Mouse (Mus musculus): ENCODE results near the gene Gm10203. TPM values are rescaled to one million over a fixed set of nuclear protein-coding genes. Genes with fewer than 3 reads are reported as not detected.
"Not testable (repeated sequence)": the region's sequence is repeated elsewhere in the genome, so short reads cannot be mapped to it uniquely, and the experiment has no call there.

The Gm10203 gene
- polyA plus RNA-seq, 1 experiment from 2014 or later: not detected

DNA sequence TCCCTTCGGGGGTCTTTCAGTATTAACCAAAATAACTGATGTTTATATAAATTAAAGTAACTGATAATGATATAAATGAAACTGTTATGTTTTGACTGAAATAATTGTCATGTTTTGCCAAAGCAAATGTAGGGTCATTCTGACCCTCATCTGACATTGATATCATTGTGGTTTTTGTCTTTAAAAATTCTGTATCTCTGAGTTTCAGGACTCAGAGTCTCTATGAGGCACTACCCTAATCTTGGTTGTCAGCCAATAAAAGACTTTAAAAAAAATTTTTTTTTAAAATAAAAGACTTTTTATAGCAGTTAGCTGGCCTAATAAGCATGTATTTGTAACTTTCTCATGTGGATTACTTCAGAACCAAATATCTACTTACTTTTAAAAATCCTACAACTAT, 37.7 kb downstream of the Gm10203 start:
- H3K36me3 ChIP-seq: peaks cover 15% of the 10 kb centered on the region

DNA sequence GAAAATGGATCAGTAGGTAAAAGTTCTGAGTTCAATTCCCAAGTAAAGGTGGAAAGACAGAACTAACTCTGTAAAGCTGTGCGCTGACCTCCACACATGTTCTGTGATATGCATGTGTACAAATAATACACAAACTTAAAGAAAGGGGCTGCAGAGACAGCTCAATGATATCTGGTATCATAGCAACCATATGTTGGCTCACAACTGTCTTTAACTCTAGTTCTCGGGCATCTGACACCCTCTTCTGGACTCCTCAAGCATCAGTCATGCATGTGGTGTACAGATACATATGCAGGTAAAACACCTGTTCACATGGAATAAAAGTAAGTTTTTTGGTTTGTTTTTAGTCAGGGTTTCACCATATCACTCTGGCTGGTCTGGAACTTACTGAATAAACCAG, 38.5 kb downstream of the Gm10203 start:
- Histone ChIP-seq H3K4me3 (replicated peaks) (no peak overlapping the region), H3K27me3 (replicated peaks) (no peaks in the 10 kb centered on the region)
- 91% methylated on average over 2 of the region's 2 CpGs for WGBS

More for the DNA sequence above, 37.7 kb downstream of the Gm10203 start:
- 94% methylated on average over 1 of the region's 1 CpGs for WGBS
- Histone ChIP-seq H3K27ac (no peak overlapping the region), H3K4me1 (no peaks in the 10 kb centered on the region), H3K27me3 (replicated peaks) (no peaks in the 10 kb centered on the region), H3K9ac (no peak overlapping the region), H3K9me3 (no peaks in the 10 kb centered on the region; the same call in 1 of the 2 replicates), H3K4me2 (no peak overlapping the region), H3K4me3 (replicated peaks) (no peak overlapping the region)
- no peak for ATAC-seq (ENCODE audit: insufficient read depth, low FRiP score, low read depth)

DNA sequence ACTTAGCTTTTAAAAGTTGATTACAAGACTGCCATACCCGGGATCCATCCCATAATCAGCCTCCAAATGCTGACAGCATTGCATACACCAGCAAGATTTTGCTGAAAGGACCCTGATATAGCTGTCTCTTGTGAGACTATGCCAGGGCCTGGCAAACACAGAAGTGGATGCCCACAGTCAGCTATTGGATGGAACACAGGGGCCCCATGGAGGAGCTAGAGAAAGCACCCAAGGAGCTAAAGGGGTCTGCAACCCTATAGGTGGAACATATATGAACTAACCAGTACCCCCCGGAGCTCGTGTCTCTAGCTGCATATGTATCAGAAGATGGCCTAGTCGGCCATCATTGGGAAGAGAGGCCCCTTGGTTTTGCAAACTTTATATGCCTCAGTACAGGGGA, 40.0 kb downstream of the Gm10203 start:
- not testable (repeated sequence) for H3K27me3 ChIP-seq (replicated peaks); H3K4me2 ChIP-seq; H3K4me3 ChIP-seq (replicated peaks); H3K27ac ChIP-seq; H3K4me1 ChIP-seq; H3K9ac ChIP-seq; H3K9me3 ChIP-seq; ATAC-seq (ENCODE audit: insufficient read depth, low FRiP score, low read depth)
- peaks cover 14% of the 10 kb centered on the region for H3K36me3 ChIP-seq
- 90% methylated on average over 4 of the region's 4 CpGs for WGBS

More for the DNA sequence above, 38.5 kb downstream of the Gm10203 start:
- no peak for ATAC-seq (ENCODE audit: insufficient read depth, low FRiP score, low read depth)
- H3K4me1 ChIP-seq: no peaks in the 10 kb centered on the region
- no peak overlapping the region for H3K9ac ChIP-seq
- no peaks in the 10 kb centered on the region; the same call in 1 of the 2 replicates for H3K9me3 ChIP-seq
- H3K4me2 ChIP-seq: no peak overlapping the region
- peaks cover 14% of the 10 kb centered on the region for H3K36me3 ChIP-seq
- H3K27ac ChIP-seq: no peak overlapping the region

DNA sequence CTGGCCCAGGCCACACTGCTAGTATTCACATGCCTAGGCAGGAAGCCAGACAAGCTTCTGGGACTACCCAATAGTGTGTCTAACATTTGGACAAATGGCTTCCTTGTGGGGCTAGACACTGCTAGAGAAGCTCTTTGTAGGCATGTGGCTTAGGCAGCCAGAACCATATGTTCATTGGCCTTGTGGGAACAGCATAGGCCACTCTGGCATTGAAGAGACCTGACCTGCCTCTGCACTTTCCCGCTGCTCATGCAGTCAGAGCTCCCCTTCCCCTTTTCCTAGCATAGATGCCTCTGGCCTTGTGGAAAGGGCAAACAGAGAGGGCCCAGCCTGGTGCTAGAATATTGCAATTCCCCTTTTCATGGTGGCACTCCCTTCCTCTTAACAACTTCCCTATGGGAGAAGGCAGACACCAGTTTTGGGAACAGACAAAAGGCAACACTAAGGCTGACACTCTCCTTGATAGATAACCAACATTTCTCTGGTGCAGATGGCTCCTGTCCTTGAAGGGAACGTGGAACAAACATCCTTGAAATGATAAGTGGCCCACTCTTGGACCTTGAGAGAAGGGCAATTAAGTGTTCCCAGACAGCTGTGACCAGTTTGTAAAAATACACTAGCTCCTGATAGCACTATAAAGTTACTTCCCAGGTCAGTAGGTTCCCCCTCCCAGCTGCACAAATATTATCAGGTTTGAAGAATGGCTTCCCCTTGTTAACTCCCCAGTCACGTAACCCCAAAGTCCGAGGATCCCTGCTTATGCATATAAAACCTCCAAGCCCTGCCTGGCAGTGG, 44.1 kb downstream of the Gm10203 start:
- Histone ChIP-seq H3K4me1 (no peaks in the 10 kb centered on the region), H3K27ac (no peak overlapping the region), H3K27me3 (replicated peaks) (no peaks in the 10 kb centered on the region), H3K9ac (no peak overlapping the region), H3K4me3 (replicated peaks) (no peak overlapping the region), H3K4me2 (no peak overlapping the region), H3K36me3 (peaks cover 16% of the 10 kb centered on the region), H3K9me3 (no peaks in the 10 kb centered on the region)
- ATAC-seq (ENCODE audit: insufficient read depth, low FRiP score, low read depth): no peak
- 47% methylated on average over 4 of the region's 4 CpGs for WGBS

DNA sequence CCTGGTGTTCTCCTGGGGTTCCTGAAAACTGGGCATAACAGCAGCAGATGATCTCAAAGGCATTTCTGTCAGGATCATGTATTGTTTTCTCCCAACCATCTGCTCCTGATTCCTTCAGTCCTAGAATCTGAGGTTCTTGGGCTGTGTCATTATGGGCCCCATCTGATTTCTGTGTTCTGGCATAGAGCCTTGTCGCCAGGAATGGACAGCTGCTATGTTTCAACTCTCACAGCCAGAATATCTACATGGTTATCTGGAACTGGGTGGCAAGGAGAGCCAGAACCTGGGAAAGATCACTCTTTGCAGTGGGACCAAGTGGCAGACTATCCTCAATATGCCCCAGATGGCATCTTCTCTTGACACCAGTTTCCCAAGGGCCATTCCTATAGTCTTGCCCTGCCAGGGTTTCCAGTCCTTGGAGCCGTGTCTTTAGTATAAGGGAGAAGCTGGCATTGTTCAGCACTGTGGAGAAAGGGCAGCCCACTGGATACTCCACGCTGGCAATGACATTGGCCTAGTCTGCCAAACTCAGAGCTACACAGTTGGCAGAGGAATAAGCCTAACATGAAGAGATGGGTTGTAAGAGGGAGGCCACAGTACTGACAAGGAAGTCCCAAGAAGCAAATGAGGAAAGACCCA, 45.1 kb downstream of the Gm10203 start:
- Histone ChIP-seq H3K4me1 (no peaks in the 10 kb centered on the region), H3K27me3 (replicated peaks) (no peaks in the 10 kb centered on the region), H3K9me3 (no peaks in the 10 kb centered on the region), H3K36me3 (peaks cover 21% of the 10 kb centered on the region), H3K27ac (no peak overlapping the region), H3K9ac (no peak overlapping the region), H3K4me3 (replicated peaks) (no peak overlapping the region), H3K4me2 (no peak overlapping the region)
- ATAC-seq (ENCODE audit: insufficient read depth, low FRiP score, low read depth): no peak
- WGBS: 86% methylated on average over 3 of the region's 3 CpGs

DNA sequence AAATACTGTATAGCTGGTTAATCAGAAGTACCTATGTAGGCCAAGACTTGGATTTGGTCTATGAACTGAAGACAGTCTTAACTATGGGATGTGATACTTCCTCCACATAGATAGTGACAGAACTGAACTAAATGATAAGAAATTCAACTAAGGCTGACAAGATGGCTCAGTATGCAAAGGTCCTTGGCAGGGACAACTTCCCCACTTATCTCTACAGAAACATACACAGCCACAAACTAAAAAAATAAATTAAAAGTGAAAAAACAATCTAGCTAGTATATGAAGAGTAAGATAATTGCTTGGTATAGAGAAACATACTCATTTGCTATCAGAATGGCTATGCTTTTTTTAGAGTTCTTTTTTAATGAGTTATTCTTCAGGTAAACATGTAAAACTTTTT, 49.1 kb downstream of the Gm10203 start:
- Histone ChIP-seq H3K4me3 (replicated peaks) (no peak overlapping the region), H3K27me3 (replicated peaks) (no peaks in the 10 kb centered on the region), H3K27ac (no peak overlapping the region), H3K9ac (no peak overlapping the region), H3K36me3 (peaks cover 42% of the 10 kb centered on the region), H3K4me1 (no peaks in the 10 kb centered on the region), H3K9me3 (no peaks in the 10 kb centered on the region), H3K4me2 (no peak overlapping the region)
- no peak for ATAC-seq (ENCODE audit: insufficient read depth, low FRiP score, low read depth)

Other genes with a start within 250 kb of the Gm10203 start
- 15.4 and 17.4 TPM in 2 replicates for gene Caprin2, start 233.9 kb upstream of the Gm10203 start, polyA plus RNA-seq (2015; fragmentation: Nextera tagmentation; extraction: Ambion mirVana)
- gene Sinhcaf, start 183.7 kb upstream of the Gm10203 start, polyA plus RNA-seq (2015; fragmentation: Nextera tagmentation; extraction: Ambion mirVana): 87.0 and 90.3 TPM in 2 replicates
- gene Dennd5b, start 28.5 kb upstream of the Gm10203 start, polyA plus RNA-seq (2015; fragmentation: Nextera tagmentation; extraction: Ambion mirVana): 5.8 TPM in 2 replicates
- 16.7 and 20.4 TPM in 2 replicates for gene Etfbkmt, start 9.7 kb downstream of the Gm10203 start, polyA plus RNA-seq (2015; fragmentation: Nextera tagmentation; extraction: Ambion mirVana)
- 28.2 and 28.8 TPM in 2 replicates for gene Amn1, start 58.5 kb downstream of the Gm10203 start, polyA plus RNA-seq (2015; fragmentation: Nextera tagmentation; extraction: Ambion mirVana)
- 40.1 and 43.7 TPM in 2 replicates for gene Resf1, start 179.2 kb downstream of the Gm10203 start, polyA plus RNA-seq (2015; fragmentation: Nextera tagmentation; extraction: Ambion mirVana)